Mouse (Mus musculus) left cerebral cortex, adult 11 months (tissue): ENCODE results near the gene Phlpp1.

ENCODE experiments used
- DNase-seq: peaks from one replicate; pipeline ENCODE4 v3.0.0; 2022; ENCODE audit warnings: low spot score

Gene Phlpp1

GRCm38 (mm10) chr1:106171241-106172220, at the start of gene Phlpp1:
Gene Phlpp1, plus strand, starts transcription at chr1:106171752.
- DNase-seq: peak; percentile 100

GRCm38 (mm10) chr1:106126601-106127000, 45.0 kb upstream of the Phlpp1 start:
- DNase-seq: no peak

GRCm38 (mm10) chr1:106131697-106132349, 39.7 kb upstream of the Phlpp1 start:
- no peak for DNase-seq

DNA sequence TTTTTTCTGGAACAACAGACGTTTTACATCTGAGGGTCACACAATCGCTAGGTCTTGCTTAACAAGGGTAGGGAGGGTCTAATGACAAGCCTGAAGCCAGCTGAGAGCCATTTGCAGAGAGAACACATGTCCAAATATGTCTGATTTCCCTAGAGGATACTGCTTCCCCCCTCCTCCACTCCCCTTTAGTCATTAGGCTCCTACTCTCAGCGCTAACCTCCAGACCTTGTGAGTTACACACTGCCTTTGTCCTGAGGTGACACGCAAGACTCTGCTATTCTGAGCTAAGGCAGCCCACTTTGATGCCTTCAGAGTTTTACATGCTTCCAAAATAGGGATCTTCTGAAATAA, 39.2 kb upstream of the Phlpp1 start:
- DNase-seq: no peak

DNA sequence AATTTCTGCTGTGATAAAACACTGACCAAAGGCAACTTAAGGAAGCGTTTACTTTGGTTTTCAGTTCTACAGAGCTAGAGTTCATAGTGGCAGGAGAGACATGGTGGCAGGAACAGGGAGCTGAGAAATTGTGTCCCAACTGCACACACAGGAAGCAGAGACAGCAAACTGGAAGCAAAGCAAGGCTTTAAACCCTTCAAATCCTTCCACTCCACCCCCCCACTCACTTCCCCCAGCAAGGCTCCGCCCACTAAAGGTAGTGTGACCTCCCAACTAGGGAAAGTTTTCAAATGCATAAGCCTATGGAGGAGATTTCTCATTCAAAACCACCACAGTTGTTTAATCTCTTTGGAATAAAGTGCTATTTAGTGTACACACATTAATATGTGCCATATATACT, 32.9 kb upstream of the Phlpp1 start:
- no peak for DNase-seq

- no peak for DNase-seq
Measured at GRCm38 (mm10) chr1:106139137-106139536, 32.4 kb upstream of the Phlpp1 start.

- no peak for DNase-seq
Measured at GRCm38 (mm10) chr1:106142010-106142409, 29.5 kb upstream of the Phlpp1 start.

- DNase-seq: no peak
Measured at GRCm38 (mm10) chr1:106144534-106144933, 27.0 kb upstream of the Phlpp1 start.

DNA sequence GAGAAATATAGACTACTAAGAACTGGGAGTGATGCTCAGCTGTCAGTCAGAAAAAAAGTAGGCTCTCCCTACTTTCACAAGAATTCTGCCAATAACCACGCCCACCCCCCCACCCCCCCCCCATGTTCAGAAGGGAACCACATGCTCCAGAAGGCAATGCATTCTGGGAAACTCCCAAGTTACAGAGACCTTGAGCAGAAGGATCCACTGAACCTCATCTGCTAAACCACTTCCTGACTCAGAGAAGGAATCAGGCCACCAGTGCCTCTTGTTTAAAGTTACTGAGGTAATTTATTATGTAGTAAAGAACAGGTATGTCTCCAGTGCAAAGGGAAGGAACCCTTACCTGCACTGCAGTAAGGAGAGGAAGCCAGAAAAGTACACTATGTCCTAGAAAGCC, 26.5 kb upstream of the Phlpp1 start:
- DNase-seq: no peak

GRCm38 (mm10) chr1:106145565-106146190, 25.9 kb upstream of the Phlpp1 start:
- no peak for DNase-seq

- no peak for DNase-seq
Measured at GRCm38 (mm10) chr1:106148386-106149380, 22.9 kb upstream of the Phlpp1 start.

DNA sequence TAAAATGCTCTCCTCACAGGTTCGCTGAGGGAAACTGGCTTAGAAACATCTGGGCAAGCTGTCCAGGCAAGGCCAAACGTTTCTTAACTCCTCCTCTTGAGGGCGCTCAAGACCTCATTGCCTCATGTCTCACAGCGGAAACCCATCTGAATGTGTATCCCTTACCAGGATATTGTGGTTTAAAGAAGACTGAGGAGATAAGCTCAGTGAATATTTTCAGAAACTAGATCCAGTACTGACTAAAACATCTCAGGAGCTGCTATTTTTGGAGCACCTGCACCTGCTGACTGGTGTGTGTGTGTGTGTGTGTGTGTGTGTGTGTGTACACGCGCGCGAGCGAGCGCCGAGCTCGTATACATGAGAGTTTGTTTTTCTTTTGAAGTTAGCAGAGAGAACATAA, 19.7 kb upstream of the Phlpp1 start:
- no peak for DNase-seq

- DNase-seq: no peak
Measured at GRCm38 (mm10) chr1:106152742-106153141, 18.8 kb upstream of the Phlpp1 start.

- no peak for DNase-seq
Measured at GRCm38 (mm10) chr1:106154590-106154989, 17.0 kb upstream of the Phlpp1 start.

GRCm38 (mm10) chr1:106155087-106155567, 16.4 kb upstream of the Phlpp1 start:
- DNase-seq: peak; percentile 72

DNA sequence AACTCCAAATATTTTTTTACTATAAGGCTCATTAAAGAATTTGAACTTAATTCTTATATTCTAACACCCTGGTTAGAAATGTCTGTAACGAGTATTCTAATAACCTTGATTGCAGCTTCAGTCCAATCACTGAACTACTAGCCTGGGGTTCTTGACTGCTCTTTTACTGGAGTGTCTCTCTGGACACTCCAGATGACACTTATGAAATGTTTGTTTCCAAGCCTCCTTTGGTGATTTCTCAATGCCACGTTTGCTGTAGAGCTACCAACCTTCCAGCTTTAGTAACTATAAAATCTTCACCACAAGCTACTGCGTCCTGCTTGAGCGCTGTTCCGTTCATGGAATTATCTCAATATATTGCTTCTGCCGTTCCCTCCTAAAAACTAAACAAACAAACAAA, 15.8 kb upstream of the Phlpp1 start:
- no peak for DNase-seq

- DNase-seq: no peak
Measured at GRCm38 (mm10) chr1:106157961-106158515, 13.5 kb upstream of the Phlpp1 start.

DNA sequence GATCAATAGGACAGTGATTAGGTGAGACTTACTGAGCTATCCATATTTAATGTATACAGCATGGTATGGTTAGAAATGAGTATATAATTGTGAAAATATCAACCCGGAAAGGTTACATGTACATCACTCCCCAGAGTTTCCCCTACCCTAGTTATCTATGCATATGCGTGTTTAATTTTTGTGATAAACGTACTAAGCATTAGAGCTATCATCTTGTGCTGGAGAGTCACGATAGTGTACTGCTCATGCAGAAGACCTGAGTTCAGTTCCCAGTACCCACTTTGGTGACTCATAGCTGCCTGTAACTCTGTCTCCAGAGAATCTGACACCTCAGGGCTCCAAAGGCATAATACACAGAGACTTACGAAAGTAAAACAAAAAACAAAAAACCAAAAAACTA, 11.9 kb upstream of the Phlpp1 start:
- no peak for DNase-seq

- no peak for DNase-seq
Measured at GRCm38 (mm10) chr1:106160916-106161315, 10.6 kb upstream of the Phlpp1 start.

GRCm38 (mm10) chr1:106162581-106162980, 9.0 kb upstream of the Phlpp1 start:
- DNase-seq: no peak

DNA sequence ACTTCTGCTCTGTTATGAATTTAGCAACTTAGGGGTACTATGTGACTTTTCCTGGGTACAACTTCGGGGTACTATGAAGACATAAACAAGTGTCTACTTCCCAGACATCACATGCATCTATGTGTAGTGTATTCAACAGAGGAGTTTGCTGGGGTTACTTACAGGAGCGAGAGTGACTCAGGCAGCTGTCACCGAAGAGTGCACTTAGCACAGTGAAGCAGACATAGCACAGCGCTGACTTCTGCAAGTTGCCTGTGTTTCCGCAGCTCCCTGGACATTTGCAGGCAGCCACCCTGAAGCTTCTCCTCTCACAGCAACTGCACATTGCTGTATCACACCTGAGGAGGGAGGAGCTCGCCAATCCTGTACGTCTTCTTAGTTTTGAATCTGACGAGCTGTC, 8.2 kb upstream of the Phlpp1 start:
- no peak for DNase-seq
